Mouse (Mus musculus) heart, postnatal 14 days (tissue): Measurements from ENCODE around the gene Apobec3. TPM values are rescaled to one million over a fixed set of nuclear protein-coding genes. Genes with fewer than 3 reads are reported as not detected.
A peak's percentile ranks its signal among the peaks of the same experiment; 100 is the strongest.

Experiments
- DNase-seq, 2 experiments: peaks; one replicate each; pipeline ENCODE4 v3.0.0; 2021 to 2022
- intact Hi-C: fragments of 180-260 bp; cut with DNase I; formaldehyde crosslinking; loops from one replicate; pipeline ENCODE4 v1.15.1; 2025
- long read RNA-seq, 2 experiments: library from polyadenylated mRNA; stranded (forward); transcript quantifications; one replicate each; pipeline ENCODE4 v2.0.0; 2021
- total RNA-seq, 2 experiments: library from RNA; stranded (reverse); gene quantifications; 2 replicates each; pipeline ENCODE4 v1.2.3; 2021

Gene Apobec3
- 10 to 100 TPM; 13.0 to 14.4 TPM for total RNA-seq
- long read RNA-seq, experiment 1, transcript Apobec3-203 (8 exons, 2,360 nt): major isoform, 6 of 10 reads
- long read RNA-seq, experiment 1, partial matches to known transcripts: 1 of 10 reads
- long read RNA-seq, experiment 1, other reads (novel, unspliced or antisense): 3 of 10 reads
- long read RNA-seq, experiment 2, transcript Apobec3-203 (8 exons, 2,360 nt): major isoform, 5 of 8 reads
- long read RNA-seq, experiment 2, partial matches to known transcripts: 0 of 8 reads
- long read RNA-seq, experiment 2, other reads (novel, unspliced or antisense): 2 of 8 reads

DNA sequence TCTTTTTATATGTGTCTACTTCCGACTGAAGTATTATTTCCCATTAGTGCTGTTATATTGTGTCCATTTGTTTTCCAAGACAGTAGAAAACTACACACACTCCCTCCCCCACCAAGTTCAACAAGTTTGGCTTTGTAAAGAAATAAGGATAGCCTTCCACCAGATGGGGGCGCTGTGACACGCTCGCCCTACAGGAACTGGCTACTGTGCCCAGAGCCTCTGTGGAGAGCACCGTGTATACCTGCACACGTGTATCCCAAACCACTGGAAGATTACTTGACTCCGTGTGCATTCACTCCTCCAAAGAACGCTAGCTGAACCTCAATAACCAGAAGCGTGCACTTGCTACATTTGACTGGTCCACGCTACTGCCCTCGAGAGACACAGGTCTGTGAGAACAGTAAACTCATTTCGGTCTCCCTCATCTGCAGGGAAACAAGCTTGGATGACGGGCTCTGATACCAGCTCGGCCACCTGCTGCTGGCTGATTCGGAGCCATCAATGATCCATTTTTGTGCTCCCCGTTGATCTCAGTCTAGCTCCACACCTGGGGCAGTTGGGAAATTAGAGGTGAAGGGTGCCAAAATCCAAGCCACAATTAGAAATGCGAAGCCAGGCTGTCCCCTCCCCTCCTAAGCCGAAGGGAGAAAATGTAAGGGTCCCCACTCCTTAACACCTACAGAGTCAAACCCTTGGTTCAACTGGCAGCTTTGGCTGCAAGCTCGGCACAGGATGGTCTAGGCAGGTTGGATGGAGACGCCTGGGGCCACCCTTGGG is at the start of gene Apobec3:
Gene Apobec3, plus strand, starts transcription at position 224 of the 777 bp plus-strand sequence.
- intact Hi-C loops: no loop called here

DNA sequence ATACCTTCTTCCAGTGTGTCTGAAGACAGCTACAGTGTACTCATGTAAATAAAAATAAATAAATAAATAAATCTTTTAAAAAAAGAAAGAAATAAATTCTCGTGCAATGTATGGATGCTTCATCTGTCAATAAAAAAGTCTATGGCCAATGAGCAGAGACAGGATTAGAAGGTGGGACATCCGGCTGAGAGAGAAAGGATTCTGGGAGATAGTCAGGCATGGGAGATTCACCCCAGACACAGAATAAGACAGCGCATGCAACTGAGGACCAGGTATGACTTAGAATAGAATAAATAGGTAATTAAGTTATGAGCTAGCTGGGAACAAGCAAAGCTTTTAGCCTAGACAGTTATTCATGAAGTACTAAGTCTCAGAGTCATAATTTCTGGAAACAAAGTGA is 48.5 kb upstream of the Apobec3 start:
- intact Hi-C loops: no loop called here
- no peak for DNase-seq

More for the DNA sequence above, at the start of gene Apobec3:
- DNase-seq: peak; percentile 82 to 86

DNA sequence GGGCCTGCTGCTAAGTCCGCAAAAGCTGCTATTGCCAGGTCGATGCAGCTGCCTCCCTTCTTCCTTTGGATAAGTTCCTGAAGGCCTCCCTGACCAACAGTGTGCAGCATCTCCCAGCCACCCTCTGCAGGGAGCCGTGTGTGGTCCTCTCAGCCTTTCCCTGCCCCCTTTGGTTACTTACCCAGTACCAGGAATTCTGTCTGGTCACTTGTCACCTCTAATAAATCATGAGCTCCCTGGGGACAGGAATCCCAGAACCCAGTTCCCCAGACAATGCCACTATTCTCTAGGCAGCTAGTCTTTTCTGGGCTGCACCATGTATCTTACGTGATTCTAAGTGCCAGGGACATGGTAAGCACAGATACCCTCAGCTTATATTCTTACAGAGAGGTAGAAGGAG is 45.5 kb upstream of the Apobec3 start:
- intact Hi-C loops: no loop called here
- DNase-seq: no peak

DNA sequence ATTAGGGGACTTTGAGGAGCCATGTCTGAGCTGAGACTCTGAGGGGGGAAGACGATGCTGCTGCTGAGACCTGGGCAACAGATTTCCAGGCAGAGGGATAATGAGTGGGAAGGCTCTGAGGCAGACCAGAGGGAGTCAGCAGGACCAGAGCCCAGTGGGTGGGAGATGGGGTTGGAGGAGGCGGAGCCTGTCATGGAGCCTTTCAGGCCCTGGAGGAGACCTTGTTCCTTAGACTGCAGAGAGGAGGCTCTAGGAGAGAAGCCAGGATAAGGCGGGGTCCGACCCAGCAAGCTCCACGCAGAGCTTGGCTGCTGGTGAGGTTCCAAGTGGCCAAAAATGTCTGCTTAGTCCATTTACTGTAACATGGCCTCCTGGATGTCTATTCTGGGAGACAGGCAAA is 44.4 kb upstream of the Apobec3 start:
- intact Hi-C loops: no loop called here
- peak; percentile 48 to 70 for DNase-seq

DNA sequence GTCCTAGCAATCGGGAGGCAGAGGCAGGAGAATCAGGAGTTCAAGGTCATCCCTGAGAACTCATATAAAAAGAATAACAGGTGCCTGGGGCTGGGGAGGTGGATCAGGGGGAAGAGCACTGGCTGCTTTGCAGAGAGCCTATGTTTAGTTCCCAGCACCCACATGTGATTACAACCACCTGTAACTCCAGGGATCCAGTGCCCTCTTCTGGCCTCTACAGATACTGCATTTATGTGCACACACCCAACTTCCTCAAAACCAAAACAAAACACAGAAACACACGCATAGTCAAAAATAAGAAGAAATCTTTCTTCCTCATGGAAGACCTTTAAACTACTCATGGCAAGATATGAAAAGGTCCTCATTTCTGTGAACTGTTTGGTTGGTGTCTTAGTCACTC is 41.3 kb upstream of the Apobec3 start:
- intact Hi-C loops: no loop called here
- DNase-seq: no peak

DNA sequence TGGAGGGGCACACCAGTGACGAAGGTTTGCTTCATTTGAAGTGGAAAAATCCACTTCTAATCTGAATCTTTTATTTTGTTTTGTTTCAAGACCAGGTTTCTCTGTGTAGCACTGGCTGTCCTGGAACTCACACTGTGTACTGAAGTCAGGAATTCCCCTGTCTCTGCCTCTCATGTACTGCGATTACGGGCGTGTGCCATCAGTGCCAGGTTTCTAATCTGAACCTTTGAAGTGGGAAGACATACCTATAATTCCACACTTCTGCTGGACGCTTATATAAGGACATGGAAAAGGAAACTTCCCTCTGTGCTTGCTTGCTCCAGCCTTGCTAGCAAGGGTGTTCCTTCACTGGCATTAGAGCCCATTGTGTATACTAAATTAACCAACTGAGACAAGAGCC is 32.5 kb upstream of the Apobec3 start:
- DNase-seq: no peak

DNA sequence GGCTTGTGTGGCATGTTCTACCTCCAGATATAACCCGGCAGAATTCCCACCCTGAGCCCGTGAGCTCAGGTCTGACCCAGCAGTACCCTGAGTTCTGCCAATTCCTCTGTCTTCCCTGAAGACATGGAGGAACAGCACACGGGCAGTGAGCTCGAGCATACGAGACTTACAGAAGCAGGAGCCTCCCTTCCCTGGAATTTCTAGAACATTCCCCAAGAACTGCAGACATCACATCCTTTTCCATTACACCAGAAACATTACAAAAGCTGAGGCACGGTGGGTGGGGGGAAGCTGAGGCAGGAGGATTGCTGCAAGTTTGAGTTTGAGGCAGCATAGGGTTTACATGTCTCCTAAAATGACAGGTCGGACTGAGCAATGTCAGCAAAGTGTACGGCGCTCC is 31.6 kb upstream of the Apobec3 start:
- DNase-seq: no peak
- intact Hi-C loops: no loop called here

More for the DNA sequence above, 32.5 kb upstream of the Apobec3 start:
- intact Hi-C loops: no loop called here

DNA sequence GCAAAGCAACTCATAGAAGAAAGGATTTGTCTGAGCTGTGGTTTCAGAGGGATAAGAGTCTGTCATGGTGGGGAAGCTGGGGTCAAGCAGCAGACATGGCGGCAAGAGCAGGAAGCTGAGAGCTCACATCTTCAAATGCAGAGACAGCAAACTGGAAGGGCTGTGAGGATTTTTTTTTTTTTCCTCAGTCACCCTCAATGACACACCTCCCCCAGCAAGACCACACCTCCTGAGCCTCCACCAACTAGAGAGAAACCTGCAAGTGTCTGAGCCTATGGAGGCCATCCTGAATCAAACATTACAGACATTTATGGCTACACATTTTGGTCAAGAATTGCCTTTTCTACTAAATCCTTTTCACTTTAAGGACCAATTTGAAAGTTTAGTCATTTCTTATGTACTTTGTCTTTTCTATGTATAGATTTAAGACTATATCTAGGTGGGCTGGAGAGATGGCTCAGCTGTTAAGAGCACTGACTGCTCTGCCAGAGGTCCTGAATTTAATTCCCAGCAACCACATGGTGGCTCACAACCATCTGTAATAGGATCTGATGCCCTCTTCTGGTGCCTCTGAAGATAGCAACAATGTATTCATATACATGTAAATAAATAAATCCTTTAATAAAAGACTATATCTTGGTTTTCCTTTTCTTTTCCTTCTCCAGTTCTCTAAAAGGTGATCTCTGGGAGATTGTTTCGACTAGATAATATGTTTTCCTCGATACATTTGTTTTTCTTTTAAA is 24.0 kb upstream of the Apobec3 start:
- intact Hi-C loops: no loop called here
- DNase-seq: no peak

DNA sequence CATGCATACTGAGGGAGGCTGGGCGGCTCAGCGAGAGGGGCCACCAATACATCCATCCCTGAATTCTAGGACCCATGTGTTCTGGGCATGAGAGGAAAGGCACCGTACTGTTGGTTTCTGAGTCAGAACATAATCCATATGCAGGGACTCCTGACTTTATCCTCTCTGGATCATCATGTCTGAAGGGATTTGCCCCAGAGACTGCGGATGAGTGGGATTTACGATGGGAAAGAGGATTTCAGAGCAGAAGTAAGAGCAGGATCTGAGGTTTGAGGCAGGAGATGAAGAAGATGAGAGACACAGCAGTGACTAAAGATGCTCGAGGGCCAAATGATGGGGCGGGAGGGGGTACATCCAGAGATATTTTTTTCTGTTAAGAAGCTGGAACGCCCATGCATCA is 17.9 kb upstream of the Apobec3 start:
- DNase-seq: no peak
- intact Hi-C loops: no loop called here

DNA sequence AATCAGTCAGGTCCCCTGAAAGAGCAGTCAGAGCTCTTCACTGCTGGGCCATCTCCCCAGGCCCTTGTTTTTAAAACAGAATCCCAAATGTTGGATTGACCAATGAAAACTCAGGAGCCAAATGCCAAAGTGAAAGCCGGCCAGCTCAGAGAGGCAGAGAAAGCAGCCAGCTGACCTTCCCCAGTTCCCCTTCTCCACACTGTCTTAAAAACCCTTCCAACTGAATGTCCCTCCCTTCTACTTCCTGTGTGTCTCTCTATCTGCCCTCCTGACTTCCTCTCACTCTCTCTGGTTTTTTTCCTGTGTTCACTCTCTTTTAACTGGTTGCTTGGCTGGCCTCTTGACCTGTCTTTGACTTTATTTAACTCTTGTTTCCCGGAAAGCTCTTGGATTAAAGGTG is 17.5 kb upstream of the Apobec3 start:
- intact Hi-C loops: no loop called here
- no peak for DNase-seq

DNA sequence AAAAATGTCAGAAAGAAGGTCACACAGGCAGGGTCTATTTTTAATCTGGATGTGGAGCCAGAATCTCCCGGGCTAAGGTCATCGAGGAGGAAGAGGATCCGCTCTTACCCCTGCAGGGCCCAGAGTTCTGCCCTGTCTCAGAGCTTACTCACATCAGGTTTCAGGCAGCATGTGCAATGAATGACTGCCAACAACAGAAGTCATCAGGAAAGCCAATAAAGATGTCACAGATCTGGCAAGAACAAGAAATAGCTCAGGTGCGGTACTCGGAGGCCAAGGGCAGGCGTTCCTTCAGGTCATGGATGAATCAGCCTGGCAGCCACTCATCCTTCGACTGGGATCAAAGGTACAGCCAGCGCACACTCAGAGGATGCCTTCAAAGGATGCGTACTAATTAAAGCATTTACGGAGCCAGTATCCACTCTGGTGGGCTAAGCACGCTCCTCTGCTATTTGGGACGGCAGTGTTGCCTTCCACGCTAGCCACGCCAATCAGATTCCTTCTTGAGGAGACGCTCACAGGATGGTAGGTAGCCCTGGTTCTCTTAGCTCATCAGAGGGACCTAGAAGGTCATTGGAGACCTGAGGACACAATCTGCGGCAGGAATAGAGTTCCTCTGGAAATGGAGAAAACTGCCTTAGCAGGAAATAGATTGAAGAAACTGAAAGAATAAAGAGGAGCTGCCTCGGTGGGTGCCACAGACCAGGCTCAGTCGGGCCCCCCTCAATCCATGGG is 16.0 kb upstream of the Apobec3 start:
- intact Hi-C loops: no loop called here
- DNase-seq: no peak

DNA sequence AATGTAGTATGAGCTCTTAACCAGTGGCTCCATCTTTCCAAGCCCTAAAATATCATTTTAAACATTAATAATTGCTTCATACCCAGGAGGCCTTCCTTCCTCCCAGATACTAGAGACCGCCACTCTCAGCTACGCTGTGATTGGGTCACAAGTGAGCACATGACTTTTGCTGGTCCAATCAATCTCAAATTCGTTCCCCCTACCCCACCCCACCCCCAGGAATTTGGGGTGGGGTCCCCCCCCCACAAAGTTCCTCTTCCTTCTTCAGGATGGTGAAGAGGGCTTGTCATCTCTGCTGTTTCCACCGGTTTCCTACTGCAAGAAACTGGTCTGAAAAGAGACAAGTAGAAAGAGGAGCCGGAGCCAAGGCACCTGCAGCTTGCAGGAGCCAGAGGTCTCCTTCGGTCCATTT is 12.7 kb upstream of the Apobec3 start:
- DNase-seq: peak; percentile 29 to 45
- intact Hi-C loops: no loop called here

DNA sequence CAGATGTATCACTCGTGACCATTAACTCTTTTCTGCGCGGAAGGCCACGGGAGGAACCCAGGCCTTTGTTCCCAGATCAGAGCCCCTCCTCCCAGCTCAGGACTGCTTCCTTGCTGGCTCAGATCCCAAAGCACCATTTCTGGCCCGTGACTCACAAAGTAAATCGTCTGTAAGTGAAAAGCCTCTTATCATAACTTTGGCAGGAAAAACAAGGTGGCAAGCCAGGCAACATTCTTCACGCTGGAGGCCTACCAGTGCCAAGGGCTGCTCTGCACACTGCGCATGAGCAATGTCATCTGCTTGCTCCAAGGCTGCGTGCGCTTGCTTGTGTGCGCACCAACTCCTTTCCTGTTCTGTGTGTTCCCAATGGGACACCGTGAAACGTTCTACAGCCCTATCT is 12.1 kb upstream of the Apobec3 start:
- peak; percentile 81 to 92 for DNase-seq
- intact Hi-C loops: no loop called here

DNA sequence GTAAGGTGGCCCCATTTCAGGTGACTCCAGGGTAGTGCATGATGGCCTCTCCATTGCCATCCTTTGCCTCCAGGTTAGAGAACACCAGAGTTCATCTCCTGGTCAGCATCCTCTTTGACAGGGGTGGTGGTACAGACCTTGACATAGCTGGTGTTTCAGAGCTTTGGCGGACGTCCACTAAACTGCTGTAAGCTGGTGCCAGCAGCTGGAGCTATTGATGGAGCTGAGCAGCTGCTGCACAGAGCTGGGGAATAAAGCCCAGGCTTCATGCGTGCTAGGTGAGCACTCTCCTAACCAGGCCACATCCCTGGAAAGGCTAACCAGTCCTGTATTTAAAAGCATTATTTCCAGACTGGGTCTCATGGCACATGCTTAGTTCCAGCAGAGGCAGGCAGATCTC is 11.0 kb upstream of the Apobec3 start:
- intact Hi-C loops: loop anchor here (5.0 kb wide), 1 partner anchor 128 kb away; no protein-coding TSS in a partner anchor
- DNase-seq: no peak

DNA sequence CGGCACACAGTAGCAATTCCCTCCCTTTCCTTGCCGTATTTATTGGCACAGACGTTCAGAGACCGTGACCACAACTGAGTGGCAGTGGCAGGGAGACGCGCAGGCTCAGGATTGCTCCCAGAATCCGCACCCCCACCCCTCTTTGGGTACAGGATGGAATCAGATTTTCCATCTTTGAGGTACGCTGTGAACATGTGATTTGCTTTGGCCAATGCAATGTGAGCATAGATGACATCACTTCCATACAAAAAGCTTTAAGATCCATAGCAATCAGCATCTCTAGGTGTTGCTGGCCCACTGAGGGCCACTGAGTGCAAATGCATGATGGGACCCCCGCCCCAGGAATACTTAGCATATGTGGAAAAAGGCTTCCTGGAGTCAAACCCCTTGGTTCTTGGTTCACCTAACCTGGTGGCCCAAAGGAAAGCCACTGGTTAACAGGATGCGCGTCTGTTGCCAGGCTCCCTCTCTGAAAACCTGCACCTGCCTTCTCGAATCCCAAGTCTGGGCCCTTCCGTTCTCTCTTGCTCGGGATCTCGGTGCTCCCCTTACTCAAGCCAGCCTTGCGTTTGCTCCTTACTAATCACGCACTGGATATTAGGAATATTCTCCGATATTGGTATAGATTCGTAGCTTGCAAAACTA is 8.7 kb upstream of the Apobec3 start:
- intact Hi-C loops: loop anchor here (1.0 to 5.0 kb wide), 2 partner anchors 48 to 130 kb away; partner anchors contain the start of genes Cbx6 and Npcd
- peak in 1 of 2 experiments; percentile 9 for DNase-seq

DNA sequence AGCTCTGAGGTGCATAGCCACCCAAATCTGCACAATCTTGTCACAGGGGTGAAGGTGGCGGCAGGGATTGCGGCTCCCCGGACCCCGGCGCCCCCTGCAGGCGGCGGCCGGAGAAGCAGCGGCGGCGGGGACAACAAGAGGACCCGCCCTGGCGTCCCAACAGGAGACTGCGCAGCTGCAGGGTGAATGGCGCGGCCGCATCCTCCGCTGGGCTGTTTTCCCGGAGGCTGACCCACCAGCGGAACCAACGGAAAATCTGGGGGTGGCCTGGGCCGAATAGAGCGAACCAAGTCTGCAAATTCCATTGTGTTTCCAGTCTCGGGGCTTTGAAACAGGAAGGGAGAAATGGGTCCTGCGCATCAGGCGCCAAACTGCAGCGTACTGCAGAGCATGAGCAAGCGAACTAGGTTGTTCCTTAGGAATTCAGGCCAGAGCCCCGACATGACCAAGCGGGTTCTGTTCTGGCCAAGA is 8.1 kb upstream of the Apobec3 start:
- intact Hi-C loops: loop anchor here (1.0 to 5.0 kb wide), 2 partner anchors 49 to 131 kb away; partner anchors contain the start of genes Cbx6 and Npcd
- peak; percentile 98 to 99 for DNase-seq

DNA sequence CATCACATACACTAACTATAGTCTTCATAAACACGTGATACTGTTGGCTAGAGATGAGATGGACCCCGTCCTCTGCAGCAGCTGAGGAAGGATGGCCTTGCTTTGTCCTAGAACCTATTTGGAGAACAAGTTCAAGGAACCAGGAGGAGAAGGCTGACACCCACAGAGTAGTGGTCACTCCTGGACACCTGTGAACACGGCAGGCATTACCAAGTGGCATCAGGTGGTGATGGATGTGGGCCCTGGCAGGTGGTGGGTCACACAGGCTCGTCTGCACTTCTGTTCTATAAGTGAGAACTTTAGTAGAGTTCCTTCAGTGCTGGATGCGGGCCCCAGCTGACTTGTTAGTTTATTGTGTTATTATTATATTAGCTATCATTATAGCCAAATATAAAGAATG is 6.6 kb upstream of the Apobec3 start:
- intact Hi-C loops: loop anchor here (5.0 kb wide), 1 partner anchor 133 kb away; no protein-coding TSS in a partner anchor
- no peak for DNase-seq

DNA sequence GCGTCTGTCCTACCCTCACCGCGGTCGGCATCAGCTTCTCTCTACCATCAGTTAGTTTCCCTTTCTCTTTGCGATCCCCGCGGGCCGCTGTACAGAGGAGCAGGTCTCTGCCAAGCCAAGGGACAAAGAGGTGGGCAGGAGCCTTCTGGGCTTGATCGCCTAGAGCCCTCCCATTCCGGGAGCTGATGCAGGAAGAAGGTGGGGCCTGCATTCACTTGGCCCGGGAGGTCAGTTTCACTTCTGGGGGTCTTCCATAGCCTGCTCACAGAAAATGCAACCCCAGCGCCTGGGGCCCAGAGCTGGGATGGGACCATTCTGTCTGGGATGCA is 718 bp downstream of the Apobec3 start:
- intact Hi-C loops: no loop called here
- DNase-seq: peak; percentile 73

DNA sequence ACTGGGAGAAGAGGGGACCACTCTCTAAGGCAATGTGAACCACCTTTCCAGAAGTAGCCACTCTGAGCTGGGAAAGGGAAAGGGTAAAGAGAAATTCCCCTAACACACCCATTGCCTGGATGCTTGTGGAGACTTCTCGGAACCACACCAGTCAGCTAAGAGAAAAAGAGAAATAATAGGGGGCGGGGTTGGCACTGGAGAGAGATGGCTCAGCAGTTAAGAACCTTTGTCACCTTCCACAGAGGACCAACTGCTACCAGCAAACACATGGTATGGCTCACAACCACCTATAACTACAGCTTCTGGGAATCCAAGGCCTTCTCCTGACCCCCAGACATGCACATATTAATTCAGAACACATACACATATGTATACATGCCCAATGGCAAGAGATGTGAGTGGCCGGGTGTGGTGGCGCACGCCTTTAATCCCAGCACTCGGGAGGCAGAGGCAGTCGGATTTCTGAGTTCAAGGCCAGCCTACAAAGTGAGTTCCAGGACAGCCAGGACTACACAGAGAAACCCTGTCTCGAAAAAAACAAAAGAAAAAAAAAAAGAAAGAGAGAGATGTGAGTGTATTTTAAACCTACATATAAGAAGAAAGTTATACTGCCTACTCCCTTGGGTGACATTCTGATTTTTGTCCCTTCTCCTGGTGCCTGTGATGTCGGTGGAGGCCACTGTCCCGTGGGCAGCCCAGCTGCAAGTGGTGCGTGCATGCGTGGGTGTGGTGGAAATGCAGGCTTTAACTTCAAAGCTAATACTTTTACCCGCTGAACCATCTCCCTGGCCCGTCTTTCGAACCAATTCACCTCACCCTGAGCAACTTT is 1.8 kb downstream of the Apobec3 start:
- intact Hi-C loops: no loop called here
- DNase-seq: no peak
